16 mouse cellular contexts compared by ENCODE assay signal in the genomic region with DNA sequence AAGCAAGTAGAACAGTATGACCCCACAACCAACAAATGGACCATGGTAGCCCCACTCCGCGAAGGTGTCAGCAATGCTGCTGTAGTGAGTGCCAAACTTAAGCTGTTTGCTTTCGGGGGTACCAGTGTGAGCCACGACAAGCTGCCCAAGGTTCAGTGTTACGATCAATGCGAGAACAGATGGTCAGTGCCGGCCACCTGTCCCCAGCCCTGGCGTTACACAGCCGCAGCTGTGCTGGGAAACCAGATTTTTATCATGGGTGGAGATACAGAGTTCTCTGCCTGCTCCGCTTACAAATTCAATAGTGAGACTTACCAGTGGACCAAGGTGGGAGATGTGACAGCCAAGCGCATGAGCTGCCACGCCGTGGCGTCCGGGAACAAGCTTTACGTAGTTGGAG. TPM values are rescaled to one million over a fixed set of nuclear protein-coding genes. Genes with fewer than 3 reads are reported as not detected.
A peak's percentile ranks its signal among the peaks of the same experiment; 100 is the strongest.
DNase-seq lines count a peak whose midpoint lies in the region; ATAC-seq lines count a peak whose summit lies in the region.
"Had no signal": no experiment of that assay in that cellular context is flagged by ENCODE, and none has a peak within 500 bp of the region (broad histone marks: within the 10 kb centered on the region; RNA-seq: fewer than 3 reads in every experiment).

No protein-coding gene starts in this region.

- H3K27me3 ChIP-seq in kidney, embryonic 15.5 days: no peaks in the 10 kb centered on the region
- no peaks in the 10 kb centered on the region for H3K27me3 ChIP-seq in embryonic facial prominence, embryonic 14.5 days (replicated peaks; ENCODE audit: control insufficient read depth, insufficient read depth, low read length)
- H3K27me3 ChIP-seq in hindbrain, embryonic 11.5 days (ENCODE audit: control insufficient read depth, insufficient read depth, low read length): no peaks in the 10 kb centered on the region
- H3K27me3 ChIP-seq in midbrain, embryonic 16.5 days (ENCODE audit: control insufficient read depth, insufficient read depth, low read depth, low read length): no peaks in the 10 kb centered on the region
- H3K27me3 ChIP-seq in limb, embryonic 10.5 days (ENCODE audit: low read depth, poor library complexity, severe bottlenecking): no peaks in the 10 kb centered on the region
- H3K27me3 ChIP-seq in intestine, embryonic 16.5 days (replicated peaks; ENCODE audit: control insufficient read depth, insufficient read depth, low read length): no peaks in the 10 kb centered on the region
- H3K27me3 ChIP-seq: CH12.LX; intestine, embryonic 15.5 days had no signal

- peaks cover 63% of the 10 kb centered on the region for H3K36me3 ChIP-seq in kidney, embryonic 15.5 days
- peaks cover 60% of the 10 kb centered on the region for H3K36me3 ChIP-seq in embryonic facial prominence, embryonic 14.5 days (ENCODE audit: control insufficient read depth, insufficient read depth, low read length)
- peaks cover 8% of the 10 kb centered on the region for H3K36me3 ChIP-seq in hindbrain, embryonic 11.5 days (ENCODE audit: control insufficient read depth, insufficient read depth, low read length)
- H3K36me3 ChIP-seq in midbrain, embryonic 16.5 days (ENCODE audit: control insufficient read depth, insufficient read depth, low read length): peaks cover 29% of the 10 kb centered on the region
- H3K36me3 ChIP-seq in limb, embryonic 10.5 days: peaks cover 67% of the 10 kb centered on the region
- peaks cover 16% of the 10 kb centered on the region; the same call in 1 of the 2 replicates for H3K36me3 ChIP-seq in intestine, embryonic 16.5 days (ENCODE audit: control insufficient read depth, insufficient read depth, low read length)

- 73% methylated on average over 16 of the region's 16 CpGs for WGBS in kidney, embryonic 15.5 days
- WGBS in embryonic facial prominence, embryonic 14.5 days: 89% methylated on average over 16 of the region's 16 CpGs
- 83% methylated on average over 16 of the region's 16 CpGs for WGBS in hindbrain, embryonic 11.5 days
- WGBS in midbrain, embryonic 16.5 days: 69% methylated on average over 16 of the region's 16 CpGs
- WGBS in limb, embryonic 10.5 days: 92% methylated on average over 16 of the region's 16 CpGs
- WGBS in intestine, embryonic 16.5 days: 84% methylated on average over 16 of the region's 16 CpGs

- 0 out of 2 replicates have a peak overlapping the region, but pooled peaks have one; percentile 3 for H3K27ac ChIP-seq in kidney, embryonic 15.5 days
- H3K27ac ChIP-seq in embryonic facial prominence, embryonic 14.5 days (replicated peaks; ENCODE audit: low read depth, low read length): no peak overlapping the region
- H3K27ac ChIP-seq in hindbrain, embryonic 11.5 days (ENCODE audit: low read depth, low read length): no peak overlapping the region
- no peak overlapping the region for H3K27ac ChIP-seq in midbrain, embryonic 16.5 days (ENCODE audit: low read length)
- H3K27ac ChIP-seq in limb, embryonic 10.5 days: no peak overlapping the region
- H3K27ac ChIP-seq in intestine, embryonic 16.5 days (ENCODE audit: low read length): no peak overlapping the region
- H3K27ac ChIP-seq: intestine, embryonic 15.5 days; liver, embryonic 13.5 days had no signal

- H3K4me3 ChIP-seq in kidney, embryonic 15.5 days (replicated peaks): no peak overlapping the region
- H3K4me3 ChIP-seq in embryonic facial prominence, embryonic 14.5 days (ENCODE audit: low read depth, low read length): no peak overlapping the region
- H3K4me3 ChIP-seq in hindbrain, embryonic 11.5 days (ENCODE audit: low read depth, low read length): no peak overlapping the region
- peak overlapping the region; percentile 6; the same call in 1 of the 2 replicates for H3K4me3 ChIP-seq in midbrain, embryonic 16.5 days (ENCODE audit: low read depth, low read length)
- H3K4me3 ChIP-seq in limb, embryonic 10.5 days: no peak overlapping the region
- no peak overlapping the region for H3K4me3 ChIP-seq in intestine, embryonic 16.5 days (ENCODE audit: low read length)
- H3K4me3 ChIP-seq: intestine, embryonic 15.5 days; liver, embryonic 13.5 days had no signal

- DNase-seq in kidney, postnatal 14 days: no peak
- peak; percentile 45 for DNase-seq in embryonic facial prominence, embryonic 14.5 days (ENCODE audit: low spot score)
- DNase-seq in hindbrain, embryonic 11.5 days (ENCODE audit: low spot score): no peak
- no peak for DNase-seq in limb, embryonic 10.5 days (ENCODE audit: low spot score)
- no peak for DNase-seq in lung, adult 18-20 months
- DNase-seq: adrenal gland, adult 2 months; kidney, postnatal 36 days; liver, embryonic 13.5 days; lung, postnatal 4 days; retina, postnatal 1 day had no signal

- ATAC-seq in kidney, embryonic 15.5 days (replicated peaks; ENCODE audit: low FRiP score): no peak
- ATAC-seq in embryonic facial prominence, embryonic 14.5 days (ENCODE audit: low read depth): no peak
- ATAC-seq in hindbrain, embryonic 11.5 days (ENCODE audit: low FRiP score): no peak
- ATAC-seq in midbrain, embryonic 16.5 days: no peak
- no peak for ATAC-seq in intestine, embryonic 16.5 days
- ATAC-seq: intestine, embryonic 15.5 days had no signal

- H3K9ac ChIP-seq in kidney, embryonic 15.5 days: no peak overlapping the region
- no peak overlapping the region for H3K9ac ChIP-seq in embryonic facial prominence, embryonic 14.5 days (ENCODE audit: low read depth, low read length)
- no peak overlapping the region for H3K9ac ChIP-seq in hindbrain, embryonic 11.5 days (ENCODE audit: low read depth, low read length)
- no peak overlapping the region for H3K9ac ChIP-seq in midbrain, embryonic 16.5 days (ENCODE audit: low read depth, low read length)
- no peak overlapping the region for H3K9ac ChIP-seq in intestine, embryonic 16.5 days (ENCODE audit: low read depth, low read length)
- H3K9ac ChIP-seq: intestine, embryonic 15.5 days; liver, embryonic 13.5 days had no signal

- no peak overlapping the region for H3K4me2 ChIP-seq in kidney, embryonic 15.5 days
- H3K4me2 ChIP-seq in embryonic facial prominence, embryonic 14.5 days (ENCODE audit: low read depth, low read length): no peak overlapping the region
- peak overlapping the region; percentile 21; the same call in 1 of the 2 replicates for H3K4me2 ChIP-seq in hindbrain, embryonic 11.5 days (replicated peaks; ENCODE audit: low read depth, low read length)
- peak overlapping the region; percentile 91 for H3K4me2 ChIP-seq in midbrain, embryonic 16.5 days (ENCODE audit: low read length)
- H3K4me2 ChIP-seq in intestine, embryonic 16.5 days (ENCODE audit: low read depth, low read length): no peak overlapping the region
- H3K4me2 ChIP-seq: heart, embryonic 11.5 days; intestine, embryonic 15.5 days; liver, embryonic 13.5 days had no signal

- H3K9me3 ChIP-seq in kidney, embryonic 15.5 days (replicated peaks): no peaks in the 10 kb centered on the region
- H3K9me3 ChIP-seq in embryonic facial prominence, embryonic 14.5 days (ENCODE audit: control insufficient read depth, low read length): no peaks in the 10 kb centered on the region
- no peaks in the 10 kb centered on the region for H3K9me3 ChIP-seq in hindbrain, embryonic 11.5 days (ENCODE audit: control insufficient read depth, low read length)
- no peaks in the 10 kb centered on the region for H3K9me3 ChIP-seq in midbrain, embryonic 16.5 days (replicated peaks; ENCODE audit: control insufficient read depth, low read length, poor library complexity, severe bottlenecking)
- H3K9me3 ChIP-seq in limb, embryonic 10.5 days (replicated peaks): no peaks in the 10 kb centered on the region
- no peaks in the 10 kb centered on the region for H3K9me3 ChIP-seq in intestine, embryonic 16.5 days (ENCODE audit: control insufficient read depth, low read length)
- H3K9me3 ChIP-seq: intestine, embryonic 15.5 days; liver, embryonic 13.5 days had no signal

- peaks cover 85% of the 10 kb centered on the region for H3K4me1 ChIP-seq in kidney, embryonic 15.5 days
- H3K4me1 ChIP-seq in embryonic facial prominence, embryonic 14.5 days (ENCODE audit: control insufficient read depth, insufficient read depth, low read length): peaks cover 47% of the 10 kb centered on the region
- peaks cover 27% of the 10 kb centered on the region for H3K4me1 ChIP-seq in hindbrain, embryonic 11.5 days (replicated peaks; ENCODE audit: control insufficient read depth, insufficient read depth, low read length)
- peaks cover 76% of the 10 kb centered on the region for H3K4me1 ChIP-seq in midbrain, embryonic 16.5 days (ENCODE audit: control insufficient read depth, insufficient read depth, low read length)
- H3K4me1 ChIP-seq in limb, embryonic 10.5 days: peaks cover 79% of the 10 kb centered on the region
- peaks cover 43% of the 10 kb centered on the region for H3K4me1 ChIP-seq in intestine, embryonic 16.5 days (ENCODE audit: control insufficient read depth, insufficient read depth, low read length)

RNA-seq across cellular contexts. Expression of gene Enc1, which starts 5.3 kb away (rescaled TPM):
- polyA plus RNA-seq in kidney, embryonic 15.5 days (2015; fragmentation: Nextera tagmentation; extraction: Ambion mirVana): 12.0 and 15.1 TPM in 2 replicates
- polyA plus RNA-seq in embryonic facial prominence, embryonic 14.5 days (2014; fragmentation: Nextera tagmentation; extraction: Ambion mirVana): 9.5 TPM in 2 replicates
- 34.8 and 45.9 TPM in 2 replicates for polyA plus RNA-seq in hindbrain, embryonic 11.5 days (2014; fragmentation: Nextera tagmentation; extraction: Ambion mirVana)
- polyA plus RNA-seq in midbrain, embryonic 16.5 days (2015; fragmentation: Nextera tagmentation; extraction: Ambion mirVana): 103 and 119 TPM in 2 replicates
- polyA plus RNA-seq in limb, embryonic 10.5 days (2016; fragmentation: Nextera tagmentation; extraction: Ambion mirVana): 2.5 and 4.3 TPM in 2 replicates
- polyA plus RNA-seq in intestine, embryonic 16.5 days (2015; fragmentation: Nextera tagmentation; extraction: Ambion mirVana): 5.8 and 6.1 TPM in 2 replicates

RNA-seq across cellular contexts. Expression of gene Hexb, which starts 48.1 kb away (rescaled TPM):
- polyA plus RNA-seq in kidney, embryonic 15.5 days (2015; fragmentation: Nextera tagmentation; extraction: Ambion mirVana): 34.6 and 36.7 TPM in 2 replicates
- 44.4 and 46.0 TPM in 2 replicates for polyA plus RNA-seq in embryonic facial prominence, embryonic 14.5 days (2014; fragmentation: Nextera tagmentation; extraction: Ambion mirVana)
- 26.6 and 28.7 TPM in 2 replicates for polyA plus RNA-seq in hindbrain, embryonic 11.5 days (2014; fragmentation: Nextera tagmentation; extraction: Ambion mirVana)
- polyA plus RNA-seq in midbrain, embryonic 16.5 days (2015; fragmentation: Nextera tagmentation; extraction: Ambion mirVana): 40.3 and 49.8 TPM in 2 replicates
- 15.2 and 18.2 TPM in 2 replicates for polyA plus RNA-seq in limb, embryonic 10.5 days (2016; fragmentation: Nextera tagmentation; extraction: Ambion mirVana)
- polyA plus RNA-seq in intestine, embryonic 16.5 days (2015; fragmentation: Nextera tagmentation; extraction: Ambion mirVana): 142 and 184 TPM in 2 replicates

Comparison
In these comparisons a context has a peak if more than half of its experiments do, and no peak if none do; other contexts are left out.
1. H3K4me2 ChIP-seq: peak in hindbrain, embryonic 11.5 days (single experiment) and midbrain, embryonic 16.5 days (single experiment); none in kidney, embryonic 15.5 days (single experiment), embryonic facial prominence, embryonic 14.5 days (single experiment) and intestine, embryonic 16.5 days (single experiment).